Mouse (Mus musculus): ENCODE measurements at regions not wholly inside any gene's neighbourhood (a gene's known extent, or its start where the extent isn't known, plus 50 kb on each side); places are given as distances from the start of the nearest gene placed in this dataset.

DNA sequence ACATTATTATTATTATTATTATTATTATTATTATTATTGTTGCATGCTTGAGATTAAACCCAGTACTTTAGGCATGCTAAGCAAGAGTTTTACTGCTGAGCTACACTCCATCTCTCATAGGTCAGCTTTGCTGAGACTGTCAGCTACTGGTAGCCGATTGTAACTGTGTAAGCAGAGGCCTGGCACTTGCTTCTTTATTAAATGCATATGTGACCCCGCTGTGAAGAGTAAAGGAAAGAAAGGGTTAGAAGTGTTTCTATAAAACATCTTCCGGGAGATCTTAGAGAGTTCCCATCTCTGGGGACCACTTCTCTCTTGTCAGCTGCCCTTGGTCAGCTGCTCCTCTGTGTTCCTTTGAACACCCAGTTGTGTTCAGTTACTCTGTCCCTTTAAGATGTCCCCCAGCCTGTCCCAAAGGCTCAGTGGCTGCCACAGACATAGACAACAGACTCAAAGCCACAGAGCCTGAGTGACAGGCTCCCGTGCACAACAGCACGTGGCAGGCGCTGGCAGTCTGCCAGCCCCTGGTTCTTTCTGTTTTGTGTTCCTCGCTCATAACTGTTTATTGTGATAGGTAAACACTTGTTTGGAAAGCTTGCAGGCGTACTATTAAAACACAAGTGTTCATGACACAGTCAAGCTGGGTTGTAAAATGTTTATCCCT, 563.7 kb upstream of the Auts2 start:
- no peak for TF ChIP-seq GATA1 (IDR thresholded peaks at IDR 0.05; ENCODE audit: borderline replicate concordance, low read length)
- TF ChIP-seq FLI1 (IDR thresholded peaks at IDR 0.05; ENCODE audit: low read length): no peak

All from megakaryocyte, embryonic 14.5 days (primary cell).